Mouse (Mus musculus): ENCODE results near the gene 1700025G04Rik.

GRCm38 (mm10) chr1:151917736-151918135 lies 172.2 kb downstream of the 1700025G04Rik start:
- TF ChIP-seq POLR2AphosphoS2 (IDR thresholded peaks at IDR 0.05; ENCODE audit: low read depth, low read length) (no peak), USF1 (IDR thresholded peaks at IDR 0.05; ENCODE audit: low read depth, low read length) (no peak), POLR2A (IDR thresholded peaks at IDR 0.05; ENCODE audit: low read depth, low read length) (no peak), CTCF (conservative IDR thresholded peaks at IDR 0.05 in 1 of 2, IDR thresholded peaks at IDR 0.05 in 1 of 2; ENCODE audit: low read depth in 2 of 2, low read length in 2 of 2) (no peak), TBP (conservative IDR thresholded peaks at IDR 0.05; ENCODE audit: low read depth, low read length) (no peak), GABPA (IDR thresholded peaks at IDR 0.05; ENCODE audit: insufficient replicate concordance, low read depth, low read length) (no peak), JUND (conservative IDR thresholded peaks at IDR 0.05; ENCODE audit: low read depth, low read length) (no peak), RCOR1 (conservative IDR thresholded peaks at IDR 0.05; ENCODE audit: low read depth, low read length) (no peak), MXI1 (IDR thresholded peaks at IDR 0.05; ENCODE audit: low read depth, low read length) (no peak), ZNF384 (IDR thresholded peaks at IDR 0.05; ENCODE audit: low read depth, low read length) (no peak), MEF2A (IDR thresholded peaks at IDR 0.05; ENCODE audit: borderline replicate concordance, low read depth, low read length) (no peak)
